Mouse (Mus musculus) forebrain, embryonic 12.5 days (tissue): ENCODE data around the gene Olfm4. TPM values are rescaled to one million over a fixed set of nuclear protein-coding genes. Genes with fewer than 3 reads are reported as not detected.

ENCODE experiments used
- ATAC-seq: fragments of 200-750 bp; cut with Nextera tagmentation; 2 replicates; pipeline ENCODE4 v1.8.0; 2017; ENCODE audit warnings: moderate TSS enrichment; ENCODE audit not compliant: low FRiP score
- H3K27ac ChIP-seq: fragments of 300-500 bp; sonication (generic); 2 replicates; pipeline ENCODE4 v1.5.1; 2016; ENCODE audit warnings: mild to moderate bottlenecking
- H3K27me3 ChIP-seq: fragments of 300-500 bp; sonication (generic); 2 replicates; pipeline ENCODE4 v1.6.1; 2016; ENCODE audit warnings: mild to moderate bottlenecking
- H3K36me3 ChIP-seq: fragments of 300-500 bp; sonication (generic); replicated peaks from 2 replicates; pipeline ENCODE4 v1.6.1; 2016; ENCODE audit warnings: mild to moderate bottlenecking
- H3K4me1 ChIP-seq: fragments of 300-500 bp; sonication (generic); 2 replicates; pipeline ENCODE4 v1.6.1; 2016
- H3K4me2 ChIP-seq: fragments of 300-500 bp; sonication (generic); 2 replicates; pipeline ENCODE4 v1.6.1; 2016; ENCODE audit warnings: mild to moderate bottlenecking, moderate library complexity
- H3K4me3 ChIP-seq: fragments of 300-500 bp; sonication (generic); replicated peaks from 2 replicates; pipeline ENCODE4 v1.5.1; 2016; ENCODE audit warnings: mild to moderate bottlenecking
- H3K9ac ChIP-seq: fragments of 300-500 bp; sonication (generic); 2 replicates; pipeline ENCODE4 v1.6.1; 2016; ENCODE audit warnings: mild to moderate bottlenecking
- H3K9me3 ChIP-seq: fragments of 300-500 bp; sonication (generic); 2 replicates; pipeline ENCODE4 v1.6.1; 2016
- WGBS: fragments of 180-500 bp; shearing (Covaris S2); methylation state at CpG from one replicate; pipeline ENCODE4 v1.1.7; 2016; 5-methylcytosine and 5-hydroxymethylcytosine counted together
- polyA plus RNA-seq: library from polyadenylated mRNA; unstranded; fragments of >200 nt; fragmentation: Nextera tagmentation; extraction: Ambion mirVana; gene quantifications from 2 replicates; pipeline ENCODE4 v1.2.1, GENCODE M21; 2016

Olfm4 gene
- polyA plus RNA-seq, 1 experiment from 2014 or later: 0.41 TPM

GRCm38 (mm10) chr14:79985696-79986095 lies 1.8 kb downstream of the Olfm4 start:
- whole genome bisulfite sequencing: 93% methylated on average over 2 of the region's 2 CpGs
- H3K9me3 ChIP-seq: no peaks in the 10 kb centered on the region
- H3K4me1 ChIP-seq: no peaks in the 10 kb centered on the region
- H3K27ac ChIP-seq: no peak overlapping the region
- H3K4me2 ChIP-seq: no peak overlapping the region
- H3K36me3 ChIP-seq: no peaks in the 10 kb centered on the region
- no peak overlapping the region for H3K4me3 ChIP-seq
- H3K27me3 ChIP-seq: no peaks in the 10 kb centered on the region
- no peak overlapping the region for H3K9ac ChIP-seq
- ATAC-seq: no peak

- WGBS: 68% methylated on average over 8 of the region's 8 CpGs
- H3K27ac ChIP-seq: no peak overlapping the region
- ATAC-seq: no peak
Measured at GRCm38 (mm10) chr14:79986831-79987230, 3.0 kb downstream of the Olfm4 start.

GRCm38 (mm10) chr14:79989785-79990184 lies 5.9 kb downstream of the Olfm4 start:
- 31% methylated on average over 4 of the region's 4 CpGs for WGBS
- H3K9me3 ChIP-seq: no peaks in the 10 kb centered on the region
- H3K9ac ChIP-seq: no peak overlapping the region
- no peak for ATAC-seq
- H3K4me3 ChIP-seq: no peak overlapping the region
- no peak overlapping the region for H3K27ac ChIP-seq
- no peak overlapping the region for H3K4me2 ChIP-seq
- no peaks in the 10 kb centered on the region for H3K36me3 ChIP-seq
- no peaks in the 10 kb centered on the region for H3K4me1 ChIP-seq
- H3K27me3 ChIP-seq: no peaks in the 10 kb centered on the region

More at GRCm38 (mm10) chr14:79986831-79987230, 3.0 kb downstream of the Olfm4 start:
- no peak overlapping the region for H3K9ac ChIP-seq
- no peaks in the 10 kb centered on the region for H3K27me3 ChIP-seq
- no peak overlapping the region for H3K4me2 ChIP-seq
- H3K36me3 ChIP-seq: no peaks in the 10 kb centered on the region
- no peak overlapping the region for H3K4me3 ChIP-seq
- no peaks in the 10 kb centered on the region for H3K9me3 ChIP-seq
- H3K4me1 ChIP-seq: no peaks in the 10 kb centered on the region

GRCm38 (mm10) chr14:79990547-79990946 lies 6.7 kb downstream of the Olfm4 start:
- H3K27ac ChIP-seq: no peak overlapping the region
- H3K4me3 ChIP-seq: no peak overlapping the region
- H3K27me3 ChIP-seq: no peaks in the 10 kb centered on the region
- no peaks in the 10 kb centered on the region for H3K4me1 ChIP-seq
- no peak for ATAC-seq
- 50% methylated on average over 5 of the region's 5 CpGs for WGBS
- no peaks in the 10 kb centered on the region for H3K9me3 ChIP-seq
- no peak overlapping the region for H3K4me2 ChIP-seq
- no peaks in the 10 kb centered on the region for H3K36me3 ChIP-seq
- H3K9ac ChIP-seq: no peak overlapping the region

GRCm38 (mm10) chr14:79997534-79997933 lies 13.7 kb downstream of the Olfm4 start:
- H3K27ac ChIP-seq: 0 out of 2 replicates have a peak overlapping the region, but pooled peaks have one; percentile 13
- H3K9ac ChIP-seq: no peak overlapping the region
- H3K27me3 ChIP-seq: no peaks in the 10 kb centered on the region
- H3K4me1 ChIP-seq: peaks cover 10% of the 10 kb centered on the region
- H3K9me3 ChIP-seq: no peaks in the 10 kb centered on the region
- H3K4me2 ChIP-seq: no peak overlapping the region
- H3K4me3 ChIP-seq: no peak overlapping the region
- 21% methylated on average over 4 of the region's 4 CpGs for WGBS
- no peaks in the 10 kb centered on the region for H3K36me3 ChIP-seq
- peak; percentile 75; the same call in 1 of the 2 replicates for ATAC-seq

GRCm38 (mm10) chr14:80000110-80000531 lies 16.2 kb downstream of the Olfm4 start:
- 60% methylated on average over 8 of the region's 8 CpGs for WGBS
- H3K27me3 ChIP-seq: no peaks in the 10 kb centered on the region
- H3K4me2 ChIP-seq: no peak overlapping the region
- no peak overlapping the region for H3K9ac ChIP-seq
- no peak for ATAC-seq
- H3K4me3 ChIP-seq: no peak overlapping the region
- no peaks in the 10 kb centered on the region for H3K9me3 ChIP-seq
- H3K27ac ChIP-seq: no peak overlapping the region
- H3K4me1 ChIP-seq: peaks cover 10% of the 10 kb centered on the region
- no peaks in the 10 kb centered on the region for H3K36me3 ChIP-seq

GRCm38 (mm10) chr14:80007686-80008085 lies 23.8 kb downstream of the Olfm4 start:
- Histone ChIP-seq H3K4me1 (no peaks in the 10 kb centered on the region), H3K36me3 (no peaks in the 10 kb centered on the region), H3K9me3 (no peaks in the 10 kb centered on the region), H3K4me3 (no peak overlapping the region), H3K27ac (no peak overlapping the region), H3K27me3 (no peaks in the 10 kb centered on the region), H3K9ac (no peak overlapping the region), H3K4me2 (no peak overlapping the region)
- no peak for ATAC-seq
- WGBS: 86% methylated on average over 3 of the region's 3 CpGs

GRCm38 (mm10) chr14:80010426-80010825 lies 26.5 kb downstream of the Olfm4 start:
- 93% methylated on average over 3 of the region's 3 CpGs for WGBS
- no peaks in the 10 kb centered on the region for H3K27me3 ChIP-seq
- no peak for ATAC-seq

GRCm38 (mm10) chr14:80014966-80015365 lies 31.1 kb downstream of the Olfm4 start:
- WGBS: 12% methylated on average over 6 of the region's 6 CpGs
- Histone ChIP-seq H3K4me1 (peaks cover 32% of the 10 kb centered on the region), H3K4me3 (no peak overlapping the region), H3K36me3 (no peaks in the 10 kb centered on the region), H3K4me2 (no peak overlapping the region), H3K9ac (no peak overlapping the region), H3K27me3 (no peaks in the 10 kb centered on the region), H3K9me3 (no peaks in the 10 kb centered on the region), H3K27ac (peak overlapping the region; percentile 65)
- peak; percentile 62; the same call in 1 of the 2 replicates for ATAC-seq

More at GRCm38 (mm10) chr14:80010426-80010825, 26.5 kb downstream of the Olfm4 start:
- Histone ChIP-seq H3K36me3 (no peaks in the 10 kb centered on the region), H3K4me2 (no peak overlapping the region), H3K4me3 (no peak overlapping the region), H3K9me3 (no peaks in the 10 kb centered on the region), H3K27ac (no peak overlapping the region), H3K4me1 (peaks cover 22% of the 10 kb centered on the region), H3K9ac (no peak overlapping the region)

GRCm38 (mm10) chr14:80016112-80016511 lies 32.2 kb downstream of the Olfm4 start:
- no peak overlapping the region for H3K9ac ChIP-seq
- no peaks in the 10 kb centered on the region for H3K36me3 ChIP-seq
- H3K4me1 ChIP-seq: peaks cover 32% of the 10 kb centered on the region
- H3K4me3 ChIP-seq: no peak overlapping the region
- no peaks in the 10 kb centered on the region for H3K9me3 ChIP-seq
- no peak for ATAC-seq
- no peaks in the 10 kb centered on the region for H3K27me3 ChIP-seq
- H3K4me2 ChIP-seq: no peak overlapping the region
- H3K27ac ChIP-seq: peak overlapping the region; percentile 65; the same call in 1 of the 2 replicates

- 82% methylated on average over 6 of the region's 6 CpGs for WGBS
- H3K4me2 ChIP-seq: no peak overlapping the region
- no peak overlapping the region for H3K9ac ChIP-seq
- H3K27me3 ChIP-seq: no peaks in the 10 kb centered on the region
- no peak overlapping the region for H3K4me3 ChIP-seq
- H3K4me1 ChIP-seq: no peaks in the 10 kb centered on the region
- H3K36me3 ChIP-seq: no peaks in the 10 kb centered on the region
- ATAC-seq: no peak
- no peak overlapping the region for H3K27ac ChIP-seq
- no peaks in the 10 kb centered on the region for H3K9me3 ChIP-seq
Measured at GRCm38 (mm10) chr14:80026078-80026477, 42.2 kb downstream of the Olfm4 start.

- Histone ChIP-seq H3K27ac (no peak overlapping the region), H3K27me3 (no peaks in the 10 kb centered on the region), H3K4me2 (no peak overlapping the region), H3K4me3 (no peak overlapping the region), H3K36me3 (no peaks in the 10 kb centered on the region), H3K9me3 (no peaks in the 10 kb centered on the region), H3K9ac (no peak overlapping the region), H3K4me1 (no peaks in the 10 kb centered on the region)
- WGBS: 88% methylated on average over 3 of the region's 3 CpGs
- no peak for ATAC-seq
Measured at GRCm38 (mm10) chr14:80029297-80030001, 45.6 kb downstream of the Olfm4 start.

- Histone ChIP-seq H3K4me2 (no peak overlapping the region), H3K4me3 (no peak overlapping the region), H3K4me1 (peaks cover 6% of the 10 kb centered on the region), H3K36me3 (no peaks in the 10 kb centered on the region), H3K9me3 (no peaks in the 10 kb centered on the region), H3K27ac (no peak overlapping the region), H3K9ac (no peak overlapping the region), H3K27me3 (no peaks in the 10 kb centered on the region)
- WGBS: 55% methylated on average over 4 of the region's 4 CpGs
- ATAC-seq: peak; percentile 75; the same call in 1 of the 2 replicates
Measured at GRCm38 (mm10) chr14:80039645-80040272, 55.9 kb downstream of the Olfm4 start.
